Mouse (Mus musculus): Measurements from ENCODE around the gene Evx1.
"Not testable (repeated sequence)": the region's sequence is repeated elsewhere in the genome, so short reads cannot be mapped to it uniquely, and the experiment has no call there.

Gene Evx1

GRCm38 (mm10) chr6:52322721-52323215 is 9.5 kb downstream of the Evx1 start:
- DNase-seq = no peak

- DNase-seq = no peak
Observed at GRCm38 (mm10) chr6:52323292-52323691, 10.0 kb downstream of the Evx1 start.

GRCm38 (mm10) chr6:52324061-52324460 is 10.8 kb downstream of the Evx1 start:
- DNase-seq = no peak

GRCm38 (mm10) chr6:52346816-52347215 is 33.5 kb downstream of the Evx1 start:
- DNase-seq = not testable (repeated sequence)

- no peak for DNase-seq
Observed at GRCm38 (mm10) chr6:52366021-52366420, 52.7 kb downstream of the Evx1 start.

- no peak for DNase-seq
Observed at GRCm38 (mm10) chr6:52366533-52366932, 53.2 kb downstream of the Evx1 start.

- no peak for DNase-seq
Observed at GRCm38 (mm10) chr6:52367067-52367466, 53.8 kb downstream of the Evx1 start.
